Mouse (Mus musculus): ENCODE measurements at regions not wholly inside any gene's neighbourhood (a gene's known extent, or its start where the extent isn't known, plus 50 kb on each side); places are given as distances from the start of the nearest gene placed in this dataset.

GRCm38 (mm10) chr5:46787079-46787478 is 929.7 kb upstream of the Lcorl start:
- no peak for TF ChIP-seq GATA1 (IDR thresholded peaks at IDR 0.05; ENCODE audit: borderline replicate concordance, low read length)
- TF ChIP-seq FLI1 (IDR thresholded peaks at IDR 0.05; ENCODE audit: low read length), result no peak

Measured in megakaryocyte, embryonic 14.5 days (primary cell).